Comparison of ENCODE assay signal across 14 mouse cellular contexts in the genomic region with DNA sequence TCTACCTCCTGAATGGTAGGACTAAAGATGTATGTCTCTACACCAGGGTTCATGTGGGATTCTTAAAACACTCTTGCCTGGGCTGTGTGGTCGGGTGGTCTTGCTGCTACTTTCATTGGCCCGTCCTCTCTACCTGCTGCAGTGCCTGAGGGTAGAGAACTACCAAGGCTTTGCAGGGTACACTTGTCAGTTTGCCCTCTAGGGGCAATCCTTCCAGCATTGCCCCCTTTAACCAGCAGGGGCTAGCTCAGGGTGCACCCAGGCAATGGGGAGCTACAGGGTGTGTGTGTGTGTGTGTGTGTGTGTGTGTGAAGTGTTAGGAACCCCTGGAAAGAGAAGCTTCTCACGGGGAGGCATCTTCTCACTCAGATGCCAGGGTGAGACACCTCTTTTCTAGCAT.
DNase-seq lines count a peak whose midpoint lies in the region; ATAC-seq and TF ChIP-seq lines count a peak whose summit lies in the region.
"Had no signal": no experiment of that assay in that cellular context is flagged by ENCODE, and none has a peak within 500 bp of the region (broad histone marks: within the 10 kb centered on the region; RNA-seq: fewer than 3 reads in every experiment).

No protein-coding gene starts in this region.

- 53% methylated on average over 3 of the region's 3 CpGs for WGBS in lung, embryonic 14.5 days
- 57% methylated on average over 3 of the region's 3 CpGs for WGBS in lung, adult 2 months
- 64% methylated on average over 3 of the region's 3 CpGs for WGBS in stomach, postnatal 0 days

- H3K4me2 ChIP-seq in lung, embryonic 14.5 days = no peak overlapping the region
- H3K4me2 ChIP-seq in stomach, postnatal 0 days (replicated peaks; ENCODE audit: low read depth) = no peak overlapping the region
- H3K4me2 ChIP-seq: forebrain, embryonic 13.5 days; hindbrain, embryonic 14.5 days; neural tube, embryonic 15.5 days; stomach, embryonic 15.5 days had no signal

- H3K9ac ChIP-seq in lung, embryonic 14.5 days = no peak overlapping the region
- no peak overlapping the region for H3K9ac ChIP-seq in stomach, postnatal 0 days (ENCODE audit: low read length)
- H3K9ac ChIP-seq: forebrain, embryonic 13.5 days; hindbrain, embryonic 14.5 days; neural tube, embryonic 15.5 days; stomach, embryonic 15.5 days had no signal

- H3K9me3 ChIP-seq in lung, embryonic 14.5 days (ENCODE audit: low read depth, low read length) = no peaks in the 10 kb centered on the region
- H3K9me3 ChIP-seq in E14TG2a.4 (ENCODE audit: low read length) = no peaks in the 10 kb centered on the region
- no peaks in the 10 kb centered on the region for H3K9me3 ChIP-seq in stomach, postnatal 0 days (ENCODE audit: control insufficient read depth, low read length)
- H3K9me3 ChIP-seq: forebrain, embryonic 13.5 days; megakaryocyte, embryonic 14.5 days; neural tube, embryonic 15.5 days; stomach, embryonic 15.5 days had no signal

- no peak overlapping the region for H3K27ac ChIP-seq in lung, embryonic 14.5 days (ENCODE audit: low read depth)
- H3K27ac ChIP-seq in stomach, postnatal 0 days (replicated peaks) = no peak overlapping the region
- H3K27ac ChIP-seq: forebrain, embryonic 13.5 days; hindbrain, embryonic 14.5 days; neural tube, embryonic 15.5 days; stomach, embryonic 15.5 days had no signal

- no peak overlapping the region for H3K4me3 ChIP-seq in lung, embryonic 14.5 days (ENCODE audit: low read depth, low read length)
- H3K4me3 ChIP-seq in lung, adult 2 months (replicated peaks; ENCODE audit: extremely low read depth, low read depth, low read length) = no peak overlapping the region
- H3K4me3 ChIP-seq in E14TG2a.4 (replicated peaks; ENCODE audit: low read length) = no peak overlapping the region
- H3K4me3 ChIP-seq in stomach, postnatal 0 days (ENCODE audit: low read depth, low read length) = no peak overlapping the region
- H3K4me3 ChIP-seq: forebrain, embryonic 13.5 days; megakaryocyte, embryonic 14.5 days; neural tube, embryonic 15.5 days; stomach, embryonic 15.5 days had no signal

- TF ChIP-seq CTCF in lung, embryonic 14.5 days (IDR thresholded peaks at IDR 0.05; ENCODE audit: low read depth) = peak; percentile 51
- TF ChIP-seq CTCF in lung, adult 2 months (IDR thresholded peaks at IDR 0.05; ENCODE audit: insufficient read depth, low read length) = no peak
- peak; percentile 44 for TF ChIP-seq CTCF in E14TG2a.4 (conservative IDR thresholded peaks at IDR 0.05; ENCODE audit: low read length)
- peak; percentile 40 for TF ChIP-seq CTCF in stomach, postnatal 0 days (IDR thresholded peaks at IDR 0.05; ENCODE audit: low read depth)

- H3K36me3 ChIP-seq in lung, embryonic 14.5 days (ENCODE audit: insufficient read depth) = no peaks in the 10 kb centered on the region
- no peaks in the 10 kb centered on the region for H3K36me3 ChIP-seq in E14TG2a.4 (ENCODE audit: insufficient read depth, low read length)
- no peaks in the 10 kb centered on the region for H3K36me3 ChIP-seq in stomach, postnatal 0 days (ENCODE audit: control insufficient read depth, insufficient read depth, low read length)
- H3K36me3 ChIP-seq: neural tube, embryonic 15.5 days; stomach, embryonic 15.5 days had no signal

- no peak for ATAC-seq in lung, embryonic 14.5 days (ENCODE audit: insufficient read depth)
- ATAC-seq in stomach, postnatal 0 days (ENCODE audit: low FRiP score, low TSS enrichment) = no peak
- ATAC-seq: forebrain, embryonic 13.5 days had no signal

- no peak for TF ChIP-seq EP300 in stomach, postnatal 0 days (optimal IDR thresholded peaks at IDR 0.05)

- TF ChIP-seq POLR2A in lung, adult 2 months (IDR thresholded peaks at IDR 0.05; ENCODE audit: borderline replicate concordance, extremely low read depth, low read depth, low read length) = no peak

- H3K27me3 ChIP-seq in lung, embryonic 14.5 days (ENCODE audit: insufficient read depth, low read length) = 0 out of 2 replicates have a peak, but pooled peaks cover 5% of the 10 kb centered on the region
- H3K27me3 ChIP-seq in E14TG2a.4 (ENCODE audit: insufficient read depth, low read length) = peaks cover 4% of the 10 kb centered on the region
- H3K27me3 ChIP-seq in stomach, postnatal 0 days (ENCODE audit: control insufficient read depth, insufficient read depth, low read length) = no peaks in the 10 kb centered on the region
- H3K27me3 ChIP-seq: forebrain, embryonic 13.5 days; neural tube, embryonic 15.5 days; stomach, embryonic 15.5 days had no signal

- no peaks in the 10 kb centered on the region; the same call in 1 of the 2 replicates for H3K4me1 ChIP-seq in lung, embryonic 14.5 days (ENCODE audit: insufficient read depth)
- no peaks in the 10 kb centered on the region for H3K4me1 ChIP-seq in lung, adult 2 months (ENCODE audit: control insufficient read depth, insufficient read depth, low read length)
- peaks cover 11% of the 10 kb centered on the region for H3K4me1 ChIP-seq in E14TG2a.4 (replicated peaks; ENCODE audit: low read depth, low read length)
- H3K4me1 ChIP-seq in stomach, postnatal 0 days (replicated peaks; ENCODE audit: control insufficient read depth, insufficient read depth) = no peaks in the 10 kb centered on the region

- intact Hi-C loops in heart, postnatal 10 days (cut with DNase I) = loop anchor here (1.0 to 2.0 kb wide), 2 partner anchors 33 to 163 kb away; no protein-coding TSS in a partner anchor

- peak; percentile 24 for DNase-seq in heart, postnatal 4 days
- no peak for DNase-seq in heart, postnatal 10 days
- no peak for DNase-seq in lung, embryonic 14.5 days
- no peak for DNase-seq in lung, adult 2 months
- no peak for DNase-seq in stomach, postnatal 0 days (ENCODE audit: low spot score)
- no peak for DNase-seq in spleen, postnatal 36 days (ENCODE audit: low spot score in 2 of 2)
- DNase-seq: heart, adult 11 months; kidney, adult 8-10 months had no signal
